Mouse (Mus musculus) C2C12 (cell line): ENCODE measurements around the gene Gse1. TPM values are rescaled to one million over a fixed set of nuclear protein-coding genes. Genes with fewer than 3 reads are reported as not detected.

Experiments
- H3K27me3 ChIP-seq: one replicate; pipeline ENCODE4 v1.6.1; 2011; ENCODE audit not compliant: control insufficient read depth, insufficient read depth, insufficient read length
- H3K36me3 ChIP-seq: one replicate; pipeline ENCODE4 v1.6.1; 2011; ENCODE audit not compliant: control insufficient read depth, insufficient read depth
- H3K4me3 ChIP-seq: one replicate; pipeline ENCODE4 v1.5.1; 2011; ENCODE audit warnings: mild to moderate bottlenecking, control low read depth; ENCODE audit not compliant: poor library complexity, insufficient read depth, severe bottlenecking
- H3K79me2 ChIP-seq: one replicate; pipeline ENCODE4 v1.6.1; 2011; ENCODE audit not compliant: control insufficient read depth, insufficient read depth
- H3K79me3 ChIP-seq: one replicate; pipeline ENCODE4 v1.6.1; 2011; ENCODE audit warnings: low read depth, control low read depth
- H3ac ChIP-seq: one replicate; pipeline ENCODE3; 2011; ENCODE audit warnings: low read depth; ENCODE audit not compliant: control insufficient read depth, insufficient read length
- CEBPB ChIP-seq: IDR thresholded peaks from one replicate; pipeline ENCODE4 v1.6.1; 2011; ENCODE audit warnings: low read depth, mild to moderate bottlenecking, control low read depth, moderate library complexity
- CTCF ChIP-seq: IDR thresholded peaks from one replicate; pipeline ENCODE4 v1.5.1; 2011; ENCODE audit not compliant: control insufficient read depth, insufficient read depth, insufficient read length
- FOSL1 ChIP-seq: IDR thresholded peaks from one replicate; pipeline ENCODE4 v1.8.0; 2011; ENCODE audit warnings: mild to moderate bottlenecking, low read length; ENCODE audit not compliant: poor library complexity, insufficient read depth, severe bottlenecking
- MAX ChIP-seq: IDR thresholded peaks from one replicate; pipeline ENCODE4 v1.6.1; 2011; ENCODE audit warnings: mild to moderate bottlenecking, control low read depth
- MYOD1 ChIP-seq: IDR thresholded peaks from one replicate; pipeline ENCODE4 v1.6.1; 2011; ENCODE audit warnings: low read depth; ENCODE audit not compliant: control insufficient read depth, insufficient read length
- MYOG ChIP-seq: IDR thresholded peaks from one replicate; pipeline ENCODE4 v1.6.1; 2011; ENCODE audit not compliant: control insufficient read depth, insufficient read length; ENCODE audit errors: extremely low read depth
- USF1 ChIP-seq: IDR thresholded peaks from one replicate; pipeline ENCODE4 v1.6.1; 2011; ENCODE audit warnings: low read depth, mild to moderate bottlenecking, control low read depth, moderate library complexity
- polyA plus RNA-seq: library from polyadenylated mRNA; unstranded; fragments of >200 nt; fragmentation: generic; extraction: Trizol; gene quantifications from one replicate; pipeline ENCODE4 v1.2.1, GENCODE M21; 2012; ENCODE audit warnings: missing spikeins

Gse1 gene
- polyA plus RNA-seq, 1 experiment, result 15.6 TPM

GRCm38 (mm10) chr8:120422236-120422635 is 194.0 kb downstream of the Gse1 start:
- Histone ChIP-seq H3K27me3 (no peaks in the 10 kb centered on the region), H3K79me2 (peaks cover 5% of the 10 kb centered on the region), H3ac (no peak overlapping the region), H3K36me3 (no peaks in the 10 kb centered on the region), H3K4me3 (no peak overlapping the region), H3K79me3 (no peaks in the 10 kb centered on the region)
- no peak for TF ChIP-seq MYOG

GRCm38 (mm10) chr8:120423576-120423975 is 195.3 kb downstream of the Gse1 start:
- Histone ChIP-seq H3K4me3 (no peak overlapping the region), H3K79me3 (no peaks in the 10 kb centered on the region), H3K36me3 (no peaks in the 10 kb centered on the region), H3K27me3 (no peaks in the 10 kb centered on the region), H3ac (no peak overlapping the region), H3K79me2 (peaks cover 3% of the 10 kb centered on the region)
- TF ChIP-seq CEBPB (no peak), USF1 (no peak), CTCF (no peak), MYOD1 (no peak), MAX (no peak), MYOG (no peak), FOSL1 (no peak)

GRCm38 (mm10) chr8:120424829-120425198 is 196.6 kb downstream of the Gse1 start:
- TF ChIP-seq FOSL1 (no peak), CEBPB (no peak), MYOD1 (no peak), MYOG (no peak), CTCF (no peak), USF1 (no peak), MAX (no peak)

GRCm38 (mm10) chr8:120425199-120425941 is 197.1 kb downstream of the Gse1 start:
- H3K27me3 ChIP-seq, result no peaks in the 10 kb centered on the region
- no peak overlapping the region for H3ac ChIP-seq
- H3K36me3 ChIP-seq, result no peaks in the 10 kb centered on the region
- H3K79me3 ChIP-seq, result no peaks in the 10 kb centered on the region
- no peak overlapping the region for H3K4me3 ChIP-seq
- no peaks in the 10 kb centered on the region for H3K79me2 ChIP-seq
- TF ChIP-seq CEBPB (no peak), CTCF (no peak), FOSL1 (no peak), MYOD1 (no peak), USF1 (no peak), MYOG (no peak), MAX (no peak)

More at GRCm38 (mm10) chr8:120424829-120425198, 196.6 kb downstream of the Gse1 start:
- no peak overlapping the region for H3K4me3 ChIP-seq
- no peaks in the 10 kb centered on the region for H3K27me3 ChIP-seq
- no peak overlapping the region for H3ac ChIP-seq
- H3K79me3 ChIP-seq, result no peaks in the 10 kb centered on the region
- H3K36me3 ChIP-seq, result no peaks in the 10 kb centered on the region
- no peaks in the 10 kb centered on the region for H3K79me2 ChIP-seq

GRCm38 (mm10) chr8:120426105-120426504 is 197.8 kb downstream of the Gse1 start:
- Histone ChIP-seq H3K36me3 (no peaks in the 10 kb centered on the region), H3K79me3 (no peaks in the 10 kb centered on the region), H3K27me3 (no peaks in the 10 kb centered on the region), H3K4me3 (no peak overlapping the region), H3K79me2 (no peaks in the 10 kb centered on the region), H3ac (no peak overlapping the region)
- TF ChIP-seq CTCF, result no peak
- no peak for TF ChIP-seq USF1
- no peak for TF ChIP-seq MYOG
- TF ChIP-seq CEBPB, result no peak
- TF ChIP-seq FOSL1, result no peak
- TF ChIP-seq MAX, result no peak
- no peak for TF ChIP-seq MYOD1

- no peak overlapping the region for H3K4me3 ChIP-seq
- H3K79me2 ChIP-seq, result no peaks in the 10 kb centered on the region
- no peaks in the 10 kb centered on the region for H3K36me3 ChIP-seq
- H3K79me3 ChIP-seq, result no peaks in the 10 kb centered on the region
- no peaks in the 10 kb centered on the region for H3K27me3 ChIP-seq
- TF ChIP-seq MYOG (no peak), CEBPB (no peak), CTCF (no peak), MAX (no peak), MYOD1 (no peak), FOSL1 (no peak), USF1 (no peak)
- H3ac ChIP-seq, result no peak overlapping the region
These were observed 198.5 kb downstream of the Gse1 start for GRCm38 (mm10) chr8:120426622-120427385.
